Mouse (Mus musculus) lung, embryonic 15.5 days (tissue): Measurements from ENCODE around the gene Olfr157. TPM values are rescaled to one million over a fixed set of nuclear protein-coding genes. Genes with fewer than 3 reads are reported as not detected.

Experiments used
- ATAC-seq: fragments of 200-750 bp; cut with Nextera tagmentation; 2 replicates; pipeline ENCODE4 v1.8.0; 2017; ENCODE audit warnings: moderate number of reproducible peaks, borderline replicate concordance; ENCODE audit not compliant: low FRiP score, low TSS enrichment; ENCODE audit errors: extremely low read depth
- H3K27ac ChIP-seq: fragments of 300-500 bp; sonication (generic); 2 replicates; pipeline ENCODE4 v1.5.1; 2015; ENCODE audit warnings: moderate library complexity, mild to moderate bottlenecking, inconsistent platforms
- H3K27me3 ChIP-seq: fragments of 300-500 bp; sonication (generic); 2 replicates; pipeline ENCODE4 v1.6.1; 2015; ENCODE audit warnings: inconsistent platforms
- H3K36me3 ChIP-seq: fragments of 300-500 bp; sonication (generic); 2 replicates; pipeline ENCODE4 v1.6.1; 2015; ENCODE audit warnings: inconsistent platforms
- H3K4me1 ChIP-seq: fragments of 300-500 bp; sonication (generic); 2 replicates; pipeline ENCODE4 v1.6.1; 2015; ENCODE audit warnings: inconsistent platforms
- H3K4me2 ChIP-seq: fragments of 300-500 bp; sonication (generic); 2 replicates; pipeline ENCODE4 v1.6.1; 2015; ENCODE audit warnings: inconsistent platforms, mild to moderate bottlenecking, moderate library complexity
- H3K4me3 ChIP-seq: fragments of 300-500 bp; sonication (generic); 2 replicates; pipeline ENCODE4 v1.5.1; 2015; ENCODE audit warnings: mild to moderate bottlenecking, inconsistent platforms
- H3K9ac ChIP-seq: fragments of 300-500 bp; sonication (generic); 2 replicates; pipeline ENCODE4 v1.6.1; 2015; ENCODE audit warnings: inconsistent platforms
- H3K9me3 ChIP-seq: fragments of 300-500 bp; sonication (generic); 2 replicates; pipeline ENCODE4 v1.6.1; 2016; ENCODE audit warnings: inconsistent platforms
- WGBS: fragments of 180-500 bp; shearing (Covaris S2); methylation state at CpG from one replicate; pipeline ENCODE4 v1.1.7; 2015; 5-methylcytosine and 5-hydroxymethylcytosine counted together
- polyA plus RNA-seq: library from polyadenylated mRNA; unstranded; fragments of >200 nt; fragmentation: Nextera tagmentation; extraction: Ambion mirVana; gene quantifications from 2 replicates; pipeline ENCODE4 v1.2.1, GENCODE M21; 2015

The Olfr157 gene
- polyA plus RNA-seq, 1 experiment from 2014 or later = not detected

DNA sequence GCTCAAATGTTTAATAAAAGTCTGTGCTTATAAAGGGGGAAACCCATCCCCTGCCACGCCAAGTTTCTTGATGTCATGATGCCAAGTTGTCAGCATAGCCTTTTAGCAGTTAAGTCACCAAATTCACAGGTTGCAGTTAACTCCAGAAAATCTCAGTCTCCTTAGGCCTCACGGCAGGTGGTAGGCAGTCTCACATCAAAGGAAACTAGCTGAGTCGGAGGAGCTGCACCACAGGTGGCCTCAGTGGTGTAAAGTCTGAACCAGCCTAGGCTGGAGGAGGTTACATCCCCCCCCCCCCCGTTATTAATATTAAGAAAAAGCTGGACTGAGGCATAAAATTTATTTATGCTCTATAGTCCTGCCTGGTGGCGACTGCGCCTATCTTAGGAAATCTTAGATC, 44.7 kb downstream of the Olfr157 start:
- H3K4me3 ChIP-seq = no peak overlapping the region
- no peaks in the 10 kb centered on the region for H3K9me3 ChIP-seq
- no peaks in the 10 kb centered on the region for H3K4me1 ChIP-seq
- ATAC-seq = no peak
- H3K9ac ChIP-seq = no peak overlapping the region
- H3K27me3 ChIP-seq = no peaks in the 10 kb centered on the region
- no peak overlapping the region for H3K27ac ChIP-seq
- WGBS = 71% methylated on average over 6 of the region's 6 CpGs
- H3K4me2 ChIP-seq = no peak overlapping the region
- no peaks in the 10 kb centered on the region for H3K36me3 ChIP-seq

Other genes with a start within 250 kb of the Olfr157 start
- gene Npr2, start 208.3 kb downstream of the Olfr157 start, polyA plus RNA-seq = 9.6 and 10.6 TPM in 2 replicates
- gene Spag8, start 186.6 kb downstream of the Olfr157 start, polyA plus RNA-seq = 3.9 TPM in 2 replicates
- 110 and 114 TPM in 2 replicates for gene Hint2, start 183.7 kb downstream of the Olfr157 start, polyA plus RNA-seq
- 4.2 and 4.9 TPM in 2 replicates for gene Tmem8b, start 171.2 kb downstream of the Olfr157 start, polyA plus RNA-seq
- 2.1 and 2.3 TPM in 2 replicates for gene Fam221b, start 171.1 kb downstream of the Olfr157 start, polyA plus RNA-seq
- gene Olfr70, start 139.4 kb downstream of the Olfr157 start, polyA plus RNA-seq = not detected in 2 replicates
- not detected in 2 replicates for gene Olfr71, start 129.9 kb downstream of the Olfr157 start, polyA plus RNA-seq
- gene Hrct1, start 113.0 kb downstream of the Olfr157 start, polyA plus RNA-seq = 1.1 and 1.3 TPM in 2 replicates
- 0.48 and 0.62 TPM in 2 replicates for gene Spaar, start 110.2 kb downstream of the Olfr157 start, polyA plus RNA-seq
- gene Olfr159, start 69.2 kb downstream of the Olfr157 start, polyA plus RNA-seq = not detected in 2 replicates
- gene Olfr156, start 16.3 kb downstream of the Olfr157 start, polyA plus RNA-seq = not detected in 2 replicates
- not detected in 2 replicates for gene Olfr155, start 11.4 kb upstream of the Olfr157 start, polyA plus RNA-seq
- gene Reck, start 35.3 kb upstream of the Olfr157 start, polyA plus RNA-seq = 23.0 and 23.2 TPM in 2 replicates
- 66.8 and 67.9 TPM in 2 replicates for gene Glipr2, start 117.2 kb upstream of the Olfr157 start, polyA plus RNA-seq
- gene Ccin, start 143.3 kb upstream of the Olfr157 start, polyA plus RNA-seq = not detected in 2 replicates
- gene Clta, start 164.3 kb upstream of the Olfr157 start, polyA plus RNA-seq = 223 TPM in 2 replicates
- gene Gne, start 244.0 kb upstream of the Olfr157 start, polyA plus RNA-seq = 40.0 and 43.1 TPM in 2 replicates